Mouse (Mus musculus) CD4-positive, CD25-positive, alpha-beta regulatory T cell, adult 4 months (primary cell): ENCODE results near the gene Cemip2. TPM values are rescaled to one million over a fixed set of nuclear protein-coding genes. Genes with fewer than 3 reads are reported as not detected.
A peak's percentile ranks its signal among the peaks of the same experiment; 100 is the strongest.

ENCODE experiments used
- ATAC-seq: one replicate; pipeline ENCODE4 v1.8.0; 2017
- polyA plus RNA-seq, 2 experiments: library from polyadenylated mRNA; unstranded; fragments of 100-300 nt; shearing (Covaris generic); gene quantifications; one replicate each; pipeline ENCODE4 v1.2.1; 2017

The Cemip2 gene
- polyA plus RNA-seq, 2 experiments from 2014 or later = 4.5 to 5.4 TPM

DNA sequence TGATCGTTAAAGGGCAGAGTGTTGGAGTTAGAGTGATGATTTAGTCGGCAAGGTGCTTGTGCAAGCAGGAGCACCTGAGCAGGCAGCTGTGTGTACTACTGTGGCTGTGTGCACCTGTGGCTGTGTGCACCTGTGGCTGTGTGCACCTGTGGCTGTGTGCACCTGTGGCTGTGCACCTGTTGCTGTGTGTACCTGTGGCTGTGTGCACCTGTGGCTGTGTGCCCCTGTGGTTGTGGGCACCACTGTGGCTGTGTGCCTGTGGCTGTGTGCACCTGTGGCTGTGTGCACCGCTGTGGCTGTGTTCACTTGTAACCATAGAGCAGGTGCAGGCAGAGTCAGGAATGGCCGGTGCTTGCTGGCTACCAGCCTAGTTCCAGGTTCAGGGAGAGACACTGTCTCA is 38.1 kb downstream of the Cemip2 start:
- no peak for ATAC-seq

DNA sequence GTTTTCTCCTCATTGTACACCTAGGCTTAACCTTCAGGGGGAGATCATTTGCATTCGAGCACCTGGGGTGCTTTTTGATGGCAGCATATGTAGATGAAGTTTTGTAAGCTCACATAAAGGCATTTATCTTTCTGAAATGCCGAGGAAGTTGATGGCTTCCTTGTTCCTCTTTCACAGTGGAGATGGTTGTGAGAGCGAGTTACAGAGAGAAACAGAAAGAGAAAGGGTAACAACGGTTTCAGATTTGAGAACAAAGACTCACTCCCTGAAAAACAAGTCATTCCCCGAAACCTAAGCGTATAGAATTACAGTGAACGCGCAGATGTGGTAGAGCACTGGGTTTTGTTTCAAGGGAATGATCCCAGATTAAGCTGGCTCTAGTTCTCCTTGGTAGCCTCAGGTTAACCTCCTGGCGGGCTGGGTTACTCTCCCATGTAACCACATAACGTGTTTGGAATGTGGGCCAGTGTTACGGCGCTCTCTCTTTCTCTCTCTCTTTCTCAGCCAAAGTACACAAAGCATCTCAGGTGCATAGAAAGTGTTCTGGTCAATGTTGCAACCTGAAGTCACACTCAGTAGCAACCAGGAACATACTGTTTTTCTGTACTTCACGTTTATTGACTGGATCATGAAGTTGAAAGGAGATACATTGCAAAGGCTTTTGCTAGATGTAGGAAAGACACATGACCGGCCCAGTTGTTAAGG is 40.0 kb downstream of the Cemip2 start:
- no peak for ATAC-seq

DNA sequence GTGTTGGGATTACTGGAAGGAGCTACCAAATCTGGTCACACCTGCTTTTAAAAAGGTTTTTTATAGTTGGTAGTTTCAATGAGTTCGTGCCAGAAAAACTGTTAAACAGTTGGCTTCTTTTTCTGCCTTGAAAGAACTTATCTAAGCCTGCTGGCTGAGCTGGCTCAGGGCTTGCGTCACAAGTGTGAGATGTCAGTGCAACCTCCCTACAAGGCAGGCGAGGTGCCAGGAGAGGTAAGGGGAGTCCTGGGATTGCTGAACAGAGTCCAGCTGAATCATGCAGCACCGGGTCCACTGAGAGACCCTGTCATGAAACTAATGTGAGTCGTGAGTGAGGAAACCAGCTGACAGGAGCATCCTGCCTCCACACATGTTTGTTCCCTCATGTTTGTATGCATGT is 41.4 kb downstream of the Cemip2 start:
- no peak for ATAC-seq

DNA sequence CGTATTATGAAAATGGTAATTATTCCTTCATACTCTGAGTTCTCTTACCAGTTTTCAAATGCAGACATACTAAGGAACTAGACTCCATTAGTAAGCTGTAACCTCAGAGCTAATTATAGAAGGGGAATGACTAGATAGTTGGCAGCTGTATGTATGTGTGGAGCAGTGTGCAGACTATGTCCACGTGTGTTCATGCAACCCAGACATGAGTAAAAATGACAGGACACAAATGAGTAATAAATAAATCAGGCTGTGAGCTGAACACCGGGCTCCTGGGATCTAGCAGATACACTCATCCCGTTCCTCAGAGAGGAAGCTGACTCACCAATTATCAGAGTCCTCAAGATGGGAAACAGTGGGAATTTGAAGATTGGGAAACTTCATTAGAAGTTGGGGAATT is 42.0 kb downstream of the Cemip2 start:
- ATAC-seq = no peak

DNA sequence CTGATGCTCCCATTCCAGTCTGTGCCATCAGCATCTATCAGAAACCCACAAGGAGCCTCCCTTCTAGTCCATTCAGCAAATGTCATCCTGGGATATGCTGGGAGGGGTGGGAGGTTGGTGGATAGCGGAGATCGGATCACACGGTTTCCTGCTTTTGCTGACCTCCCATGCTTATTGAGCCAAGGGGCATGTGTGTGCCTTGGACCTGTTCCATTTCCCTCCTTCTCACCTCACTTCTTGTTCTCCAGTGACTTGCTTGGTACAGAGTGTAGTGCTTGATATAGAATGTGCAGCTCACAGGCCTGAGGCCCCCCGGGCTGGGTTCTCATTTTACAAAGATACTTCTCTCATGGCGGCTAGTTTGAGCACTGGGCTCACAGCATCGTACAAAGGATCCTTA is 43.7 kb downstream of the Cemip2 start:
- no peak for ATAC-seq

DNA sequence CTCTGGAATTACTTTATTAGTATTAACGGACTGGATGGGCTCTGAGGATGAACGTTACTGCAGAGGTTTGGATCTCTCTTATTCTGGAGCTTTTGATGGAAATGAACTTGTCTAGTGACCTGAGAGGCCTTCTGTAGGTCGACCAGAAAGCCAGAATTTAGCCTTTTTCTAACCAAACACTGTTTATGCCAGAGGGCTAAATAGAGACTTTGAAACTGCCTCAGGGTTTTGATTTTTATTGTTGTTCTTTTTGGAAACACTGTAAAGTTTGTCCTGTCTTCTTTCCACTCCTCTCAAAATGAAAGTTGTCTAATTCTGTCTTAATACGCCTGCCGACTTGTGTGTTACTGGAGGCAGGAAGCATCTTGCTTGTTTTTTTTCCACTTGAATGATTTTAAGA is 46.0 kb downstream of the Cemip2 start:
- ATAC-seq = no peak

DNA sequence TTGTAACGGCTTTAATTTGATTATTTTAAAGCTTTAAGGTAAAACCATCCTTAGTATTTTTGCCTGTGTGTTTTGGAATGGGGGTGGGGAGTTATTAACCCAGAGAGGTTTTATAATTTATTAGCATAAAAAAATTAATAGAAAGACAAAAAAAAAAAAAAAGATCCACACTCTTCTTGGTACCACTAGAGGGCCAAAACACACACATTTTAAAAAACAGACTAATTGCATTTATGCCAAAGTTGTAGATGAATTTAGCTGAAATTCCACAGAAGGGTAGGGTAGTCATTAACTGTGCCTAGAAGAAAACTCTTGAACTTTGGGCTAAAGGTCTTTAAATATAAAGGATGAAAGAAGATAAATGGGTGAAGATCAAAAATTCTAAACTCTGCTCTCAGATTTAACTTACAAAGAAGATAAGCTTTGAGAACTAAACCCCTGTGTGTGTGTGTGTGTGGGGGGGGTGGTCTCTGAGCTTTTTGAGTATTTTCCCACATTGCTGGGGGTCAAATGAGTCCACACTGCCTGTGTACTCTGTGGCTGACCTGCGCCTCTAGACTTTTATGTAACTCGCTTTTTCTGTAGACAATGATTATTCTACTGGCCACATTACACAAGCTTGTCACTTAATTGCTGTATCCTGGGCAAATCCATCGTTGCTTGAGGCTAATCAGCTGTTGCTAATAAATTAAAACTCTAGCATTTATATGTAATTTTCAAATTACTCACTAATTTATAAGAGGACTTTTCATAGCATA is 47.2 kb downstream of the Cemip2 start:
- ATAC-seq = no peak

DNA sequence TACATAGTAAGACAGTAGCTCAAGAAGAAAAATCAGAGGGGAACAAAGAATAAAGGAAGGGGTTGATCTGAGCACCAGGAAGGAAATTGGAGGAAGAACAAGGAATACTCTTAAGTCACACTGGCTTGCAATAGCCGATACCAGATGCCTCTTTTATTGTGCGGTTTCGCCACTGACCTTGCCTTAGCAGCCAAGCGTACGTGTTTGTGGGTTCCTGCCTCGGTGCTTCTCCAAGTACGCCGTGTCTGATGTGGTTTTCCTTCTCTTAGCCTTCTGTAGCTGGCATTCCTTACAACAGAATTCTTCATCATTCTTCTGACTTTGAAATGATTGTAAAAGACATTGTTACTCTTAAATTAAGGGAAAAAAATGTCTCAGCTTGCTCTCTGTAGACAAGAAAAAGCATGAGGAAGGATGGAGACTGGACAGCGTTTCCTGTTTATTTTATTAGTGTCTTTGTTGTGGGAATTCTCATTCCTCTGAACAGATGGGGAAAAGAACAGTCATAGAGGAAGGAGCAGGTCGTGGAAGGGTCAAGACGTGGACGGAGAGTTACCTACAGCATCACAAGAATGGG is 55.4 kb downstream of the Cemip2 start:
- ATAC-seq = no peak

DNA sequence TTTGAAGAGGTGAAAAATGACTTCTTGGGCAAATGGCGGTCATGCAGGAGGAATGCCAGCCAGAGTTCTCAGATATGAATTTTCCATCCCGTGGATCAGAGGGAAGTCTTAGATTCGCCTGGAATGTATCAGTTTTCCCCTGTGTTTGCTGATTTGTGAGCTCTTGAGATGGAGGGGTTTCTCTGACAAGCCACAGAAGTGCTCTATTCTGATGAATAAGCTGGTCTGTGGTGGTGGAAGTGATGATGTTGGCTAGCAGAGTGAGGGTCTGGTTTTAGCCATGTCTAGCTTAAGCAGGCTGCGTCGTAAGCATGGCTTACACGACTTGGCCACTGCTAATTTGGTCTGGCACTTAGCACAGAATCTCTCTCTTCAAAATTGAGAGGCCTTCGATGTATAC is 56.8 kb downstream of the Cemip2 start:
- ATAC-seq = no peak

DNA sequence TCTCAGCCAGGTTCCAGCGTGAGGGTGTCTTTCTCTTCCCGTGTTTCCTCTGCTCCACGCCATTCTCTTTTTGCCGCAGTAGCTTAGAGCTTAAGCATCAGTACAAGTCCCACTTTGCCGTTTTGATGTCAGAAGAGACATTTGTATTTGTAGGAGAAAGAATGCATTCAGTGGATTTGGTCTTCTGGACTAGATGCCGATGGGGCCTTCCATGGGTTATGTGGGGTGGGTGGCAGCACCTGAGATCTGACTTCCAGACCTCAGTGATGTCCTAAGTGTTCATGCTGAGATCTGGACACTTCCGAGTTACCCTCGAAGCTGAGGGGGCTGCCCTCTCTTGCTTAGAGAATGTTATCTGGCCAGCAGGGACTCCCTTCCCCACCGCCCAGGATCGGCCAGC is 72.6 kb downstream of the Cemip2 start:
- no peak for ATAC-seq

DNA sequence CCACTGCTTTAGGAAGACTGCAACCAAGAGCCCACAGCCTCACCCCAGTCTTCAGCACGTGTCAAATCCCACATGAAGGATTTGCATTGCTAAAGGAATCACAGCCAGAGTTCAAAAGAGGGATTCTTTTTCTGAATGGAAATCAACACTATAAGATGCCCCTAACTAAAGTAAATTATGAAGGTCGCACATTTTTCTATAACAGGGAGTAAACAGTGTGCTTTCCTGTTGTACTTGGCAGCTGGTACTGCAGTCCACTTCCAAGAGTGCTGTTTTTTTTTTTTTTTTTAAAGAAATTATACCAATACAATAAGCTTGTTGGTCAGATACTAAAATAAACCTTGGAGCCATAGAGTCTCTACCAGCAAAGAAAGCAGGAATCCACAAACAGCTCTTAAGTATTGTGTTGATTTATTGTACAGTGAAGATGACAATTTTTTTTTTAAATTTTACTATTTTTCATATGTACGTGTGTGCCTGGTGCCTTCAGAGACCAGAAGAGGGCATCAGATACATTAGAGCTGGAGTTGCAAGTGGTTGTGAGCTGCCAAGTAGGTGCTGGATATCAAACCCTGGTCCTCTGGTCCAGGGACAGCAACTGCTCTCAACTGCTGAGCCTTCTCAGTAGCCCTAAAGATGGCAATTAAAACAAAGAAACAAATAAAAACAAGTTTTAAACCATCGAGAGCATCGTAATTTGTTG is 76.5 kb downstream of the Cemip2 start:
- ATAC-seq = no peak

DNA sequence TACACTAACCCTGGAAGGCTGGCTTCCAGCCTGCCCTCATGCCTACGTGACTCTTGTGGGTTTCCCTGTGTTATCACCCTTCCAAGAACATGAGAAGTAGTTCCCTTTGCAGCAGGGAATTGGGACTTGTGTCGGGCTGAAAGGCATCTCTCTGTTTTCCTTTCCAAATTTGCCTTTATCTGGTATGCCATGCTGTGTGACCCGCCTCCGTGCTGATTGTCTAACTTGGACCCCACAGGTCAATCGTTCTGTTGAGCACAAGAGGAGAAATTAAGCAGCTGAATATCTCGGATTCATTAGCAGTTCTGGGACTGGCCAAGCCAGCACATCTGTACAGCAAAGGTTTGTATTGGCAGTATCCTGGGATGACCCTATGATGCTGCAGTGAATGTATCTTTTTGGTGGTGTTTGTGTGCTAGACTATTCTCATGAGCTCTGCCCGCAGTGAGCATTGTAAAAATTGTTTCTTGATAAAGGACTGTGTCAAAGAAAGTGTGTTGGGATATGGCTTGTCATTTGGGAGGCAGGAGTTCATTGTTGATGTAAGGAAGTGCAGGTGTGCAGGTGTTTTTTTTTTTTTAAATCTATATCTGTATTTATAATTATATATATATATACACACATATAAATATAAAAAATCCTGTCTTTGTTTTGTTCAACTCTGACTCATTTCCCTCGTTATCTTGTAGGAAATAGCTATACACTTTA is 77.4 kb downstream of the Cemip2 start:
- no peak for ATAC-seq

DNA sequence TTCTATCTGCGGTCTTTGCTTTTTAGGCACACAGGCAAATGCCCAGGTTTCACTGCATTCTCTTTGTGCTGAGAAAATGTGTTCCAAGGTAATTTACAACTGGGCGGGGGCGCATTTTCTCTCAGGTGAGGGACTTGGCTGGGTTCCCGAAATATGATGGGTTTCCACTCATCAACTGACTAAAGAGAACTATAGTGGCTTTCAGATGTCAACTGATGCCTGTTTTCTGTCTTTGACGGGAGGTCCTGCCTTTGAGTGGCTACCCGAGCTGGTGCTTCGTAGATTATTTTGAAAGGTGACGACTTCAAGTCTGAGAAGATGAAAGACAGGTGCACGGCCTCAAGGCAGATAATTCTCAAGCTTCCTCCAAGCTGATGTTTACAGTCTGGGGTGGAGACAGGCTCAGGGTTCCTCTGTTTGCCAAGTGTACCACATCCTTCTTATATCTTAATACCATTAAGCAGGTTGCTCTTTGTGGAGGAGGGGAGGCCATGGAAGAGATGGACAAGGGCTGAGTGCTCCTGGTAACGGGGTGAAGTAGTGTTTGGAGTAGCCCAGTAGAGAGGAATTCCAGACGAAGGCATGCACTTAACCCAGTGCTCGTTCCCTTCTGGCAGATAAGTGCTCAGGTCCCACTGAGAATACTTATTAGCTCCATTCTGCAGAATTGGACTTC is 80.8 kb downstream of the Cemip2 start:
- no peak for ATAC-seq

DNA sequence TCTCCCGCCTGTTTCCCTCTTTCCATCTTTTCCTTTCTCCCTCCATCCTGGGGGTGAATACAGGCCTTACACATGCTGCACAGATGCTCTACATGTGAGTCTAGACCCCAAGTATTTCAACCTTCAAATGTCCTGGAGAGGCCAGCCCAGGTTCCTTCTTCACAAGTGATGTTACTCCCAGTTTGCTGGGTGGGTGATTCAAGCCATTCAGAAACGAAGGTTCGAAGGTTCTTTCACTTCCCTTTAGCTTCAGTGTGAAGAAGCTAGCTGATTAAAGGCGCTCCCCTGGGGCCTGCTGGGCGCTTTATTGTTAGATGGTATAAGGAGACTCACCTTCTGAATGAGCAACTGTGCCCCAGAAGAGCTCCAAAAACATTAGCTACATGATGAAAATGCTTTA is 82.0 kb downstream of the Cemip2 start:
- no peak for ATAC-seq

DNA sequence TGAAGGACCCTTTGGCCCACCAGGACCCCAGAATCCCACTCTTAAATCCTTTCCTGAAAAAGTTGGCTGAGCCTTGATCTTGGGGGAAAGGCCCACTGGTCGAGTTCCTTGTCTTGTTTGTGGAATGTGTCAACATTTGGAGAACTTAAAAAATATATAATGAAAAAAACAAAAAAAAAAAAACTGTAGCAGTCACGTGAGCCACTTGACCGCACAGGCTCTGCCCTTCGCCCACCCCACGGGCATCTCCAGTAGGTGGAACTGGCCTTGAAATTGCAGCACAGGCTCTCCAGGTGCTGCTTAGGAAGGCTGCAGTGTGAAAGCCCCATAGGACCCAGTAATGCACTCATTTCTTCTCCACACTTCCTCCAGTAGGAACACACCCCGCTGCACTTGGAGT is 82.8 kb downstream of the Cemip2 start:
- no peak for ATAC-seq

DNA sequence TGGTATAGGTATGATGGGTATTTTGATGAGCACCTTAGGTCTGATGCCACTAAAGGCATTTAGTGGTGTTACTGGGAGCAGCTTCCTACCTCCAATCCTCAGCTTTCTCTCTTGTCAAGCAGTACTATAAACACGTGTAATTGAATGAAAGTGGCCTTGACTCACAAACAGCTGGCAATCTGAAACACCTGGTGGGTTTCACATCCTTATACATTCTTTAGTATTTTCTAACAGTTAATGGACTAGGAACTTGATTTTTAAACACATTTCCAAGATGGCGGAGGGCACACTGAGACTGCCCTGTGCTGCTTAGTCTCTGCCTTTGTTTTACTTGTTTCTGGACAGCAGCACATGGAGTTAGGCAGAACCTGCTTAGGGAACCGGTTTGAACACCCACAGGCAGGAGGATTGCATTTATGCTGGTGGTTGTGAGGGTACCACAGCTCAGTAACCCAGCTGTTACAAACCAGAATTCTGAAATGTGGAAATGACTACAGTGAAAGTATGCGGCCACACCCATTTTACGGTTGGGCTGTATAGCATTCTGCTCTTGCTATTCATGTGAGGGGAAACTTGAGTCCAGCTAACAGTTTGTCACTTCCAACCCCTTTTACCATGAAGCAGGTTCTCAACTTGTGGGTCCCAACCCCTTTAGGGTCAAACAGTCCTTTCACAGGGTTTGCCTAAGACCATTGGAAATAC is 84.3 kb downstream of the Cemip2 start:
- ATAC-seq = no peak

DNA sequence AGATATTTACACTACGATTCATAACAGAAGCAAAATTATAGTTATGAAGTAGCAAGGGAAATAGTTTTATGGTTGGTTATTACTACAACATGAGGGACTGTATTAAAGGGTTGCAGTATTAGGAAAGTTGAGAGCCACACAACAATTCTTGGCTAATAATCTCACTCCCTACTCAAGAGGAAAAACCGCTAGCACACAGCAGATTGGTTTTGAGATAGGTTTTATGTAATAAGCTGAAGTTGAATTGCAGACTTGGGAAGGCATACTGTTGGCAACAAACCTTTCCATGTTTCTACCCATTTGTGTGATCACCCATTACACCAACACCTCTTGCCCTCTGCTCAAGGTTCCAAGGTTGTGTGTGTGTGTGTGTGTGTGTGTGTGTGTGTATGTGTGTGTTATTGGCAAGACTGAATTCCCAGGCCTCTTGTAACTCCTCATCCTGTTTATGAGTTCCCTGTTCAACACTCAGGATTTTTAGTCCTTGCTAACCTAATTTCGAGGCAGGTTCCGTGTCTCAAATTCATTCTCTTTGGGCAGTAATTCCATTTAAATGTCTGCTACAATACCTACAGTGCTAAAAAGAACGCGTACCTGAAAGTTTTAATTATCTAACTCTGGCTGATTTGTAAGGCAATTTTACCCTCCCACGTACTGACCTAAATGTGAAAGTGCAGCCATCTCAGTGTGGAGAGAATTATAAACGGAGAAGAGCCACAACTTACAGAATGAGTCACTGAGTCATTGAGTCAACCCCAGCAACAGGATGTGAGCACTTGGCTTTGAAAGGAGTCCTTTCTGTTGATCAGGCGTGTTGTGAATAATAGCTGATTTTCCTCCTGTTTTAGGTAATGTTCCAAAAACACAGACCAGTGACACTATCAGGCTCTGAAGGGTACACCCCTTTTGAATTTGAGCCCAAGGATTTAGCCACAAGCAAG is 85.1 kb downstream of the Cemip2 start:
- peak; percentile 88 for ATAC-seq

DNA sequence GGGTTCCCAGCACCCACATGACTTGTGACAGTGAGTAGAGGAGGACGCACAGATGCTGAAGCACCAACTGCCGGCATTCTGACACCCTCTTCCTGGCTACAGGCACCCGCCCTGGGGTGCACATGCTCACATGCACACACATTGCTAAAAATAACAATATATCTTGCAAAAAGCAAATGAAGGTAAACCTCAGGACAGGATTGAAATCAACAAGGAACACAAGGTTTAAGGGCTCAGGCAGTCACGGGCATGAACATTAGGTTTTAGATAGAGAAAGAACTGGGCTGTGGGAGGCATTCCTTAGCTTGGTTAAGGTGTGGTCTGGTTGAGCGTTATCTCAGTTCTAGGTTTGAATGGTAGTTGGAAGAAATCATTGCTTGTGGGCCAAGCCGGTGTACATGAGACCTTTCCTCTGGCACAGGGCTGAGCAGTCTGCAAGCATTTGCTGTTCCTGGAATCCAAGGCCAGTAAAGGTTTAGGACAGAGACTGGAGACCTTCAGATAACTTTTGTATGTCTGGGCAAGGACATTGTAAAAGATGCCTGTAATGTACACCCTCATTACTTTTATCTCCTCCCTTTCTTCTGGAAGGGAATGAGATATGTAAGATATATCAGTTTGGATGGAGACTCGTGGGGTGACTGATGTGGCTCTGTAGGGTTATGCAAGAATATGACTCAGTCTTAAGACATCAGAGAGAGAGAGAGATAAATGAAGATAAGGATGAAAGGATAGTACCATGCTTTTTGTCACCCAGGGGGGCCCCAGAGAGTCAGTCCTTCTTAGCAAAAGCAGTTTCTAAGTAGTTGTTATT is 87.3 kb downstream of the Cemip2 start:
- peak; percentile 48 for ATAC-seq

DNA sequence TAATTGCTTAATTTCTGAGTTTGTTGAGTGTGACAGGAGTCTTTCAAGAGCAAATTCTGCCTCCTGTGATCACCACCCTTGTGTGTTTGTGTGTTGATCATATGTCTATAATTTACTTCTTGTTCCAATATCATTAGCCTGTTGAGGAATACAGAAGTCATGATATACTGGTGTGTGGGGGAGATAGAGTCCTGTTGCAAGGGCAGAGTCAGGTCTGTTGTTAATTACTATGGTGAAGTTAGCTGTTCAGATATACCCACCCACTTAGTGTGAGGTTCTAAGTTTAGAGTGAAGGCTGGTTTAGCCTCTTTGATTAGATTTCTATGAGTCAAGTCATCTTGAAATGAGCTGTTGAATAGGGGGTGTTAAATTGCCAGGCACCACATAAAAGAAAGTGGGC is 88.0 kb downstream of the Cemip2 start:
- ATAC-seq = no peak
